Mouse (Mus musculus) erythroblast, embryonic 14.5 days (primary cell): ENCODE measurements around the gene Pik3c2g. TPM values are rescaled to one million over a fixed set of nuclear protein-coding genes. Genes with fewer than 3 reads are reported as not detected.

Experiments used
- H3K27me3 ChIP-seq: 2 replicates; pipeline ENCODE4 v1.6.1; 2012; ENCODE audit warnings: inconsistent platforms; ENCODE audit not compliant: control insufficient read depth
- H3K36me3 ChIP-seq: 2 replicates; pipeline ENCODE4 v1.6.1; 2012; ENCODE audit warnings: mild to moderate bottlenecking, inconsistent platforms; ENCODE audit not compliant: control insufficient read depth
- H3K4me1 ChIP-seq: 2 replicates; pipeline ENCODE4 v1.6.1; 2012; ENCODE audit warnings: inconsistent platforms; ENCODE audit not compliant: control insufficient read depth
- H3K4me3 ChIP-seq: replicated peaks from 2 replicates; pipeline ENCODE3; 2012; ENCODE audit warnings: moderate library complexity, mild to moderate bottlenecking, inconsistent platforms
- H3K9me3 ChIP-seq: 2 replicates; pipeline ENCODE4 v1.6.1; 2012; ENCODE audit warnings: low read length, inconsistent platforms, mixed read lengths; ENCODE audit not compliant: control insufficient read depth
- GATA1 ChIP-seq: IDR thresholded peaks from 2 replicates; pipeline ENCODE4 v1.6.1; 2012; ENCODE audit warnings: low read length, inconsistent platforms, mixed read lengths
- TAL1 ChIP-seq: IDR thresholded peaks from 3 replicates; pipeline ENCODE4 v1.6.1; 2012; ENCODE audit warnings: low read length, inconsistent platforms, mixed read lengths
- polyA plus RNA-seq: library from polyadenylated mRNA; stranded (reverse); fragments of >175 nt; gene quantifications from 2 replicates; pipeline ENCODE4 v1.2.3, GENCODE M21; 2012

The Pik3c2g gene
- not detected in 2 replicates for polyA plus RNA-seq

- no peaks in the 10 kb centered on the region for H3K27me3 ChIP-seq
- no peaks in the 10 kb centered on the region for H3K4me1 ChIP-seq
- peak within 1 kb of the TSS; percentile 12 for H3K4me3 ChIP-seq
- TF ChIP-seq GATA1 (no peak), TAL1 (no peak)
- no peaks in the 10 kb centered on the region; the same call in 1 of the 2 replicates for H3K9me3 ChIP-seq
- H3K36me3 ChIP-seq = no peaks in the 10 kb centered on the region
Measured at GRCm38 (mm10) chr6:139586892-139587291, at the start of gene Pik3c2g. Gene Pik3c2g, plus strand, starts transcription at chr6:139587221.

GRCm38 (mm10) chr6:139538469-139538868 lies 48.6 kb upstream of the Pik3c2g start:
- Histone ChIP-seq H3K36me3 (no peaks in the 10 kb centered on the region), H3K4me3 (no peak overlapping the region), H3K9me3 (no peaks in the 10 kb centered on the region), H3K27me3 (no peaks in the 10 kb centered on the region), H3K4me1 (no peaks in the 10 kb centered on the region)
- TF ChIP-seq TAL1 (no peak), GATA1 (no peak)

GRCm38 (mm10) chr6:139555537-139556179 lies 31.4 kb upstream of the Pik3c2g start:
- Histone ChIP-seq H3K4me3 (no peak overlapping the region), H3K36me3 (no peaks in the 10 kb centered on the region), H3K27me3 (no peaks in the 10 kb centered on the region), H3K4me1 (no peaks in the 10 kb centered on the region), H3K9me3 (peaks cover 2% of the 10 kb centered on the region; the same call in 1 of the 2 replicates)
- no peak for TF ChIP-seq TAL1
- TF ChIP-seq GATA1 = no peak

- no peak for TF ChIP-seq TAL1
- no peak for TF ChIP-seq GATA1
- no peaks in the 10 kb centered on the region for H3K27me3 ChIP-seq
- no peak overlapping the region for H3K4me3 ChIP-seq
- H3K4me1 ChIP-seq = no peaks in the 10 kb centered on the region
- H3K9me3 ChIP-seq = peaks cover 15% of the 10 kb centered on the region
- H3K36me3 ChIP-seq = no peaks in the 10 kb centered on the region
Measured at GRCm38 (mm10) chr6:139569211-139569610, 17.8 kb upstream of the Pik3c2g start.

- TF ChIP-seq TAL1 (no peak), GATA1 (no peak)
- Histone ChIP-seq H3K9me3 (peaks cover 22% of the 10 kb centered on the region), H3K4me3 (no peak overlapping the region), H3K27me3 (no peaks in the 10 kb centered on the region), H3K4me1 (no peaks in the 10 kb centered on the region), H3K36me3 (no peaks in the 10 kb centered on the region)
Measured at GRCm38 (mm10) chr6:139575854-139576253, 11.2 kb upstream of the Pik3c2g start.

- Histone ChIP-seq H3K27me3 (no peaks in the 10 kb centered on the region), H3K4me1 (no peaks in the 10 kb centered on the region), H3K9me3 (peaks cover 21% of the 10 kb centered on the region), H3K36me3 (no peaks in the 10 kb centered on the region), H3K4me3 (no peak overlapping the region)
- no peak for TF ChIP-seq GATA1
- TF ChIP-seq TAL1 = no peak
Measured at GRCm38 (mm10) chr6:139576261-139577014, 10.6 kb upstream of the Pik3c2g start.

- TF ChIP-seq GATA1 (no peak), TAL1 (no peak)
- H3K36me3 ChIP-seq = no peaks in the 10 kb centered on the region
- H3K4me1 ChIP-seq = no peaks in the 10 kb centered on the region
- H3K9me3 ChIP-seq = peaks cover 18% of the 10 kb centered on the region
- no peaks in the 10 kb centered on the region for H3K27me3 ChIP-seq
- no peak overlapping the region for H3K4me3 ChIP-seq
Measured at GRCm38 (mm10) chr6:139577026-139577861, 9.8 kb upstream of the Pik3c2g start.

GRCm38 (mm10) chr6:139587478-139587877 lies 457 bp downstream of the Pik3c2g start:
- H3K36me3 ChIP-seq = no peaks in the 10 kb centered on the region
- H3K4me3 ChIP-seq = peak overlapping the region; percentile 12
- TF ChIP-seq TAL1 = no peak
- TF ChIP-seq GATA1 = no peak
- H3K27me3 ChIP-seq = no peaks in the 10 kb centered on the region
- H3K4me1 ChIP-seq = no peaks in the 10 kb centered on the region
- H3K9me3 ChIP-seq = no peaks in the 10 kb centered on the region; the same call in 1 of the 2 replicates

GRCm38 (mm10) chr6:139588409-139588808 lies 1.4 kb downstream of the Pik3c2g start:
- Histone ChIP-seq H3K36me3 (no peaks in the 10 kb centered on the region), H3K4me3 (no peak overlapping the region), H3K27me3 (no peaks in the 10 kb centered on the region), H3K4me1 (no peaks in the 10 kb centered on the region), H3K9me3 (no peaks in the 10 kb centered on the region; the same call in 1 of the 2 replicates)
- no peak for TF ChIP-seq GATA1
- TF ChIP-seq TAL1 = no peak
